Mouse (Mus musculus): Measurements from ENCODE around the gene Trmt61a. TPM values are rescaled to one million over a fixed set of nuclear protein-coding genes. Genes with fewer than 3 reads are reported as not detected.

Trmt61a gene
- polyA plus RNA-seq, 1 experiment from 2014 or later = 5.7 TPM

DNA sequence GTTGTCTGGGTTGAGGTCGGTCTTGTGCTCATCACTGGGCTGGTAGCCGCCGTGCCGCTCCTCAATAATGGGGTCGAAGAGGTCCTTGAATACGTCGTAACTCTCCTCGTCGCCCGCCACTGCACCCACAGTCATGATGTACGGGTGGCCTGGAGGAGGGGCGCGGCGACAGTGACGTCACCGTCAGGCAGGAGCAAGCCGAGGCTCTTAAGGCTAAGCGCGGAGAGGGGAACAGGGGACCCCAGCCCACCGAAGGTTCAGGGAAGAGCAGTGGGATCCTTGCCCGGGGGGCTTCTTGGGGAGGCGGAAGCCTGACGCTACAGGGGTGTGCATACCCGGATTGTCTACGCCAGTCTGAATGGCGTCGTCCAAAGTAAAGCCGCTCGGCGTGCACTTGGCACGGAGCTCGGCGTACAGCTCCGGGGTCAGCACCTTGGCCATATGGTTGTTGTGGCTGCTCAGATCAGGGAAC, 6.4 kb upstream of the Trmt61a start:
- DNase-seq = no peak
- no peaks in the 10 kb centered on the region for H3K36me3 ChIP-seq (replicated peaks; ENCODE audit: insufficient read depth, low read length)
- TF ChIP-seq EP300 (IDR thresholded peaks at IDR 0.05; ENCODE audit: low read depth) (no peak), CTCF (IDR thresholded peaks at IDR 0.05; ENCODE audit: low read depth) (no peak)
- H3K27ac ChIP-seq (ENCODE audit: low read depth) = no peak overlapping the region
- WGBS (ENCODE audit: insufficient replicate concordance) = 1% methylated on average over 34 of the region's 34 CpGs
- ATAC-seq = no peak
- peaks cover 42% of the 10 kb centered on the region for H3K27me3 ChIP-seq (ENCODE audit: insufficient read depth, low read length)
- peak overlapping the region; percentile 48 for H3K4me3 ChIP-seq (ENCODE audit: low read depth, low read length)
- peak overlapping the region; percentile 46 for H3K9ac ChIP-seq (replicated peaks)
- H3K4me1 ChIP-seq (ENCODE audit: insufficient read depth) = peaks cover 32% of the 10 kb centered on the region
- H3K4me2 ChIP-seq (ENCODE audit: low read depth, low read length) = peak overlapping the region; percentile 72
- no peaks in the 10 kb centered on the region for H3K9me3 ChIP-seq (ENCODE audit: low read length)

DNA sequence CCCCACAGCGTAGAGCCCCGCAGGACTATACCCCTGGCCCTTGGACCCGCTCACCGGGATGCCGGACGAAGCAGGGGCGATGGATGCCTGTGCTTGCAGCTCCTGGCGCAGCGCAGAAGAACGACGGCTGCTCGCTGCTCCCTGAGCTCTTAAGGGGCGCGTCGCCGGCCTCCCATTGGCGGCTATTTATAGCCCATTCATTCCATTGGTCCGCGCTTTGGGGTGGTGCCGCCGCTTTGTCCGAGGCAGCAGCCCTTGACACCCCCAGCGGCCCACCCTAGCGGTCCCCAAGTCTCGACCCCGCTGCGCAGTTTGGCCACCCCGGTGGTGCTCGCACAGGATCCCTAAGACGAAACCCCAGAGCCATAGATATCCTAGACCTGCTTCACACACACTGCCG, 5.7 kb upstream of the Trmt61a start, which contains the start of gene Ckb:
Ckb (minus strand) TSS at position 163 of the 400 bp plus-strand sequence.
- H3K9ac ChIP-seq (replicated peaks) = peak within 1 kb of the TSS; percentile 46
- H3K4me3 ChIP-seq (ENCODE audit: low read depth, low read length) = peak within 1 kb of the TSS; percentile 48
- TF ChIP-seq CTCF (IDR thresholded peaks at IDR 0.05; ENCODE audit: low read depth) = no peak
- H3K36me3 ChIP-seq (replicated peaks; ENCODE audit: insufficient read depth, low read length) = no peaks in the 10 kb centered on the region
- no peaks in the 10 kb centered on the region for H3K9me3 ChIP-seq (ENCODE audit: low read length)
- under 1% methylated on average over 30 of the region's 31 CpGs for WGBS (ENCODE audit: insufficient replicate concordance)
- H3K27me3 ChIP-seq (ENCODE audit: insufficient read depth, low read length) = peaks cover 42% of the 10 kb centered on the region
- peaks cover 37% of the 10 kb centered on the region for H3K4me1 ChIP-seq (ENCODE audit: insufficient read depth)
- 0 out of 2 replicates have a peak, but pooled peaks have one; percentile 9 for ATAC-seq
- H3K4me2 ChIP-seq (ENCODE audit: low read depth, low read length) = peak within 1 kb of the TSS; percentile 72
- no peak for DNase-seq
- no peak within 1 kb of the TSS for H3K27ac ChIP-seq (ENCODE audit: low read depth)

DNA sequence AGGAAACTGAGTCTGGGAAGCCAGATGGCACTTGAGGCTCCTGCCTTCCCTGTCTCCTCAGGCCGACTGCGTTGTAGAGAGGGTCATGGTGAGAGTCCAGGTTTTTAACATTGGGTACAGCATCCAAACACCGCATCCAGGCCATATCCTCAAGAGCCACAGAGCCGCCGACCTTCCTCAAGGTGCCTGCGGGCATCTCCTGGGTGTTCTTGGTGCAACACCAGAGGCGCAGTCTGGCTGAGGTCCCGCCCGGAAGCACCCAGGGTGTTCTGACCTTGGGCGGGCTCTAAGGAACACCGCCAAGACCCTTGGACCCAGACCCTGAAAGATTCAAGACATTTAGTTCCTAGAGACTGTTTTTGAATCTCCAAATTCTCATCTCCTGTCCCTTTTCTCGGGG, 5.3 kb upstream of the Trmt61a start:
- no peaks in the 10 kb centered on the region for H3K36me3 ChIP-seq (replicated peaks; ENCODE audit: insufficient read depth, low read length)
- DNase-seq = no peak
- peaks cover 41% of the 10 kb centered on the region for H3K4me1 ChIP-seq (ENCODE audit: insufficient read depth)
- no peak overlapping the region for H3K9ac ChIP-seq (replicated peaks)
- H3K4me2 ChIP-seq (ENCODE audit: low read depth, low read length) = peak overlapping the region; percentile 72
- no peak for ATAC-seq
- H3K27me3 ChIP-seq (ENCODE audit: insufficient read depth, low read length) = peaks cover 42% of the 10 kb centered on the region
- no peaks in the 10 kb centered on the region for H3K9me3 ChIP-seq (ENCODE audit: low read length)
- H3K27ac ChIP-seq (ENCODE audit: low read depth) = no peak overlapping the region
- 14% methylated on average over 12 of the region's 12 CpGs for WGBS (ENCODE audit: insufficient replicate concordance)
- peak overlapping the region; percentile 48 for H3K4me3 ChIP-seq (ENCODE audit: low read depth, low read length)
- no peak for TF ChIP-seq EP300 (IDR thresholded peaks at IDR 0.05; ENCODE audit: low read depth)
- TF ChIP-seq CTCF (IDR thresholded peaks at IDR 0.05; ENCODE audit: low read depth) = no peak

- Histone ChIP-seq H3K4me2 (ENCODE audit: low read depth, low read length) (no peak overlapping the region), H3K4me3 (ENCODE audit: low read depth, low read length) (no peak overlapping the region), H3K27me3 (ENCODE audit: insufficient read depth, low read length) (peaks cover 41% of the 10 kb centered on the region), H3K4me1 (ENCODE audit: insufficient read depth) (peaks cover 41% of the 10 kb centered on the region), H3K36me3 (replicated peaks; ENCODE audit: insufficient read depth, low read length) (no peaks in the 10 kb centered on the region), H3K9ac (replicated peaks) (no peak overlapping the region), H3K9me3 (ENCODE audit: low read length) (no peaks in the 10 kb centered on the region), H3K27ac (ENCODE audit: low read depth) (no peak overlapping the region)
- no peak for TF ChIP-seq EP300 (IDR thresholded peaks at IDR 0.05; ENCODE audit: low read depth)
- no peak for TF ChIP-seq CTCF (IDR thresholded peaks at IDR 0.05; ENCODE audit: low read depth)
- no peak for ATAC-seq
- DNase-seq = no peak
- WGBS (ENCODE audit: insufficient replicate concordance) = 22% methylated on average over 2 of the region's 2 CpGs
These were observed 2.9 kb upstream of the Trmt61a start for GRCm38 (mm10) chr12:111674850-111675486.

DNA sequence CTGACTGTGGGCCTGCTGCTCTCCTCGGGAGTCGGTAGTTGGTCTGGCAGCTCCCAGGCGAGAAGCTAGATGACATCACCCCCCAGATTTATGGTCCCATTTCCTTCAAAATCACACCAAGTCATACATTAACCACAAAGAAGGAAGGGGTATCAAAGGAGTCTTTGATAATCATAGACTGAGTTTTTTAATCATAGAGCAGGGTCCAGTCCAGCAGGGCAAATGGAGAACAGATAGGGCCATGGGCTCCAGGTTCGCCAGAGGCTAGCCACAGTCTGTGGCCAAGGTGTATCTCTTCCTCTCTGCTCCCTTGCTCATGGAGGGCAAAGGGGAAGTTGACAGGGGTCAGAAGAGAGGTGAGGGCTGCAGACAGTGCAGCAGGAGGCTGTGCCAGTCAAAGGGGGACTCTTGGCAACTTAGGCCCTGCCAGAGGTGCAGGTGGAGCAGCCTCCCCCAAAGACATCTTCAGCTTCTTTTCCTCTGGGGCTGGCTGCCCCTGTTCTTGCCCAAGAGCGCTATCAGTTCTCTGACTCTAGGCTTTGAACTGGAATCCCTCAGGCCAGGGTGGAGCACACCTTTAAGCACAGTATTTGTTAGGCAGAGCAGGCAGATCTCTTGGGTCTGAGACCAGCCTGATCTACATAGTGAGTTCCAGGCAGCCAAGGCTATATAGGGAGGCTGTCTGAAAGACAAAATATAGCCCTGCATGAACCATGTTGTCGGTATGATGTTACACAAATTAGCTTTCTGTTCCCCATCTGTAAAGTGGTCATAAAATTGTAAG, 1.9 kb upstream of the Trmt61a start:
- no peak overlapping the region for H3K4me2 ChIP-seq (ENCODE audit: low read depth, low read length)
- ATAC-seq (no peak), DNase-seq (no peak)
- no peaks in the 10 kb centered on the region; the same call in 1 of the 2 replicates for H3K36me3 ChIP-seq (replicated peaks; ENCODE audit: insufficient read depth, low read length)
- H3K27ac ChIP-seq (ENCODE audit: low read depth) = no peak overlapping the region
- peaks cover 36% of the 10 kb centered on the region for H3K4me1 ChIP-seq (ENCODE audit: insufficient read depth)
- WGBS (ENCODE audit: insufficient replicate concordance) = 65% methylated on average over 6 of the region's 6 CpGs
- no peaks in the 10 kb centered on the region for H3K9me3 ChIP-seq (ENCODE audit: low read length)
- TF ChIP-seq EP300 (IDR thresholded peaks at IDR 0.05; ENCODE audit: low read depth) (no peak), CTCF (IDR thresholded peaks at IDR 0.05; ENCODE audit: low read depth) (no peak)
- H3K4me3 ChIP-seq (ENCODE audit: low read depth, low read length) = no peak overlapping the region
- no peak overlapping the region for H3K9ac ChIP-seq (replicated peaks)
- peaks cover 30% of the 10 kb centered on the region for H3K27me3 ChIP-seq (ENCODE audit: insufficient read depth, low read length)

DNA sequence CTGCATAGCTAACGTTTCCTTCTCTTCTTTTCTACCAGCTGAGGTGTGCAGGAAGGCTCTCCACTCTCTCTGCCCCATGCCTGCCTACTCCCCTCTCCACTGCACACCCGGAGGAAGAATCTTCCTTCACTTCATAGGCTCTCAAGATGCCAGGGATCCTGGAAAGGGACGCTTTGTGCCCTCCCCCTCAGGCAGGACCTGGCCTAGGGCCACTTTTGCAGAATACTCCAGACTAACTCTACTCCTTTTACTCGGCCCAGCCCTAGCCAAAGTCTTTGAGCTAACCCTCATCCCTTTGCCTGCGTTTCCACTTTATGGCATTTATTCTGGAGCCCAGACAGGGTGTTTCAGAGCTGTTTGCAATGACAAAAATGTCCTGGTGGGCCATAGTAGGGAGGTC, 484 bp upstream of the Trmt61a start:
- peak overlapping the region; percentile 83 for H3K4me3 ChIP-seq (ENCODE audit: low read depth, low read length)
- peak overlapping the region; percentile 65 for H3K9ac ChIP-seq (replicated peaks)
- peaks cover 3% of the 10 kb centered on the region; the same call in 1 of the 2 replicates for H3K36me3 ChIP-seq (replicated peaks; ENCODE audit: insufficient read depth, low read length)
- H3K4me1 ChIP-seq (ENCODE audit: insufficient read depth) = peaks cover 22% of the 10 kb centered on the region
- no peak for DNase-seq
- H3K27ac ChIP-seq (ENCODE audit: low read depth) = peak overlapping the region; percentile 90
- WGBS (ENCODE audit: insufficient replicate concordance) = 22% methylated on average over 5 of the region's 5 CpGs
- TF ChIP-seq EP300 (IDR thresholded peaks at IDR 0.05; ENCODE audit: low read depth) (no peak), CTCF (IDR thresholded peaks at IDR 0.05; ENCODE audit: low read depth) (no peak)
- H3K4me2 ChIP-seq (ENCODE audit: low read depth, low read length) = peak overlapping the region; percentile 97
- H3K9me3 ChIP-seq (ENCODE audit: low read length) = no peaks in the 10 kb centered on the region
- ATAC-seq = peak; percentile 22
- peaks cover 16% of the 10 kb centered on the region for H3K27me3 ChIP-seq (ENCODE audit: insufficient read depth, low read length)

Measured in liver, postnatal 0 days (tissue).